Mouse (Mus musculus) liver, embryonic 14.5 days (tissue): Measurements from ENCODE around the gene Sel1l3.

Source experiments
- CTCF ChIP-seq: IDR thresholded peaks from 2 replicates; pipeline ENCODE4 v1.5.1; 2016; ENCODE audit warnings: antibody characterized with exemption, low read depth, control low read depth
- EP300 ChIP-seq: IDR thresholded peaks from 2 replicates; pipeline ENCODE4 v1.6.1; 2016; ENCODE audit warnings: antibody characterized with exemption, low read depth

- TF ChIP-seq CTCF (no peak), EP300 (no peak)
Observed at GRCm38 (mm10) chr5:53176703-53177102, 37.0 kb downstream of the Sel1l3 start.
